Mouse (Mus musculus) retina, embryonic 14.5 days (tissue): ENCODE measurements around the gene Atrnl1.

ENCODE experiments used
- DNase-seq: peaks from one replicate; pipeline ENCODE4 v3.0.0-alpha.2; 2015; ENCODE audit warnings: low spot score

The Atrnl1 gene

DNA sequence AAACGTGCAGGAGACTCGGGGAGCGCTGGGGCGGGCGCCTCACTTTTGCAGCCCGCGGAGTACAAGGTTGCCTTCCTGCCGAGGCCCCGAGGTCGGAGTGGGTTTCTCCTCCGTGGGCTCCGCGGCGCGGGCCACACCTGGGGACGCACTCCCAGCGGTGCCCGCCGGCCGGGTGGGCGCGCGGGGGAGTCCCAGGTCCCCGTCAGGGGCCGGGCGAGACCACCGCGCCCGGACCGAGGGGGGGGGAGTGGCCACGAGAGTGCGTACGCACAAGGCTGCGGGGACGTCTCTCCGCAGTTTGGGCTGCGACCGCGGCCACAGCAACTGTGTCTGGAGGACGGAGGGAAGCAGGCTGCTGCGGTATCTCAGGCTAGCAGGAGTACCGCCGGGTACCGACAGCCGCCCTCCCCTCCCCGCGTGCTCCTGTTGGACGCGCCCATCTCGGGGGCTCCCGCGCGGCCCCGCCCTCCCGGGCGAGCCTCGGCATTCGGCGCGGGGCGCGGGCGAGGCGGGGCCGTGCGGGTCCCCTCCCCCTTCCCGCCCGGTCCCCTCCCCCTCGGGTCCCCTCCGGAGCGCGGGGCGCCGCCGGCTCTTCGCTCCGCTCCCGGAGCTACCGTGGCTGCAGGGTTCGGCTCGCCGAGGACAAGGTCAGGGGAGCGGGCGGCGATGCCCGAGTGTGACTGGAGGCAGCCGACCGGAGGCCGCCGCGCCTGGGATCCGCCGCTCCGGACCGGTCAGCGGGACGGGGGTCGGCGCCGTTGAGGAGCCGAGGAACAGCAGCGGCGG is at the start of gene Atrnl1:
Atrnl1 (plus strand) TSS at position 559 of the 786 bp plus-strand sequence.
- peak; percentile 87 for DNase-seq

DNA sequence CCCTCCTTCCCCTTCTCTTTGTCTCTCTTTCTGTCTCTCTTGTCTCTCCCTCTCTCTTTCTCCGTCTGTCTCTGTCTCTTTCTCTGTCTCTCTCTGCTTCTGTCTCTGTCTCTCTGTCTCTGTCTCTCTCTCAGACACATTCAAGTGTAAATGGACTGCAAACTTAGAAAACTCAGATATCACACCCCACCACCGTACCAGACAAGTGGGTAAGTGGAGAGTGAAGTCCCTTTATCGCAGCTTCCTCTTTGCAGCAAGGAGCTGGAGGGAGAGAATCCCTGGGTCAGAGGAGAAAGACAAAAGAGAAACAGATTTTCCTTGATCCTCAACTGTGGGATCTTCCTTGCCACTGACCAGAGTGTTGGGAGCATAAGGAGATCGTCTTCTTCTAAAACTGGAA is 49.3 kb upstream of the Atrnl1 start:
- DNase-seq: no peak

DNA sequence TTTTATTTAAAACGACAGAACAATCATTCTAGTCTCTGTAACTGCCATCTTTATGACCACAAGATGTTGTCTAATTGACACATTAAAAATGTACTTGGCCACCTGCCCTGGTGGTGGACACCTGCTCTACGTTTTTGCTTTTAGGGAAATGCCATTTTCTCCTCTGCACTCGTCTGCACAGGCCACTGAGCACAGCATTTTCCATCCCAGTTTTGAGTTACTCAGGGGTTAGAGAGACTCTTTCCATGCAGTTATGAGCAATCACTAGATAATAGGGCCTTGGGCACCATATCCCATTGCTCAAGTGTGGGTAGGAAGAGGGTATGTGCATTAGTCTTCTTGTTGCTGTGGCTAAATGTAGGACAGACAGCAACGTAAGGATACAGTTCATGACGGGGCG is 41.8 kb upstream of the Atrnl1 start:
- DNase-seq: no peak

DNA sequence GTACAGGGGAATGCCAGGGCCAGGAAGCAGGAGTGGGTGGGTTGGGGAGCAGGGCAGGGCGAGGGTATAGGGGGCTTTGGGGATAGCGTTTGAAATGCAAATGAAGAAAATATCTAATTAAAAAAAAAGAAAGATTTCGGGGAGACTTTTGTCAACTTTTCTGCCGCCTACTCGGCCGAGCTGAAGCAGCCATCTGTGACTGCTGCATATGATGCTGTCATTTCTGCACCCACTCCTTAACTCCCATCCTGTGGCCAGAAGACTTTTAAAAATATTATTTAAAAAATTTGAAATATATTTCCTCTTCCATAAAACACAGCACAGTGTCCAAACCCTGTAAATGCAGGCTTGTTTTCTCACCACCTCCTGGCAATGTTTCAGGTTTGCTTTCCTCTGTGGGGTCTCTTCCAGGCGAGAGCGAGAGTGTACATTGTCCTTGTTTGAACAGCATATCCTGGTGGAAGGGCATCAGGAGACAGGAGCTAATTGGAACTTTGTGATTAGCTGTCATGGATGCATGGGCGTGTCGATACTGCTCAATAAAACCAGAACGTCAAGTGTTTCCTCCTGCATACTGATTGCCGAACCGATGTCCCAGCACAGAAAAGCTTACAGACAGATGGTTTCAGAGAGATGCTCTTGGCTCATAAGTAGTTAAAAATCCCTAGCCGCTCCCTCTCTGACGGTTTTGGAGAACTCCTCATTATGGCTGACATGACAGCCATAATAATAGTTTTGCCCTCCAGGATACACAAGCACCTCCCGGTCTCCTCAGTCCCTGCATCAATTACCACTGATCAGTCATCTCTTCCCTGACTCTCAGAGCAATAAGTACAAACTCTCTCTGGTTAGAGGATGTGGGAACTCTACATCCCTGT is 38.2 kb upstream of the Atrnl1 start:
- DNase-seq: no peak

DNA sequence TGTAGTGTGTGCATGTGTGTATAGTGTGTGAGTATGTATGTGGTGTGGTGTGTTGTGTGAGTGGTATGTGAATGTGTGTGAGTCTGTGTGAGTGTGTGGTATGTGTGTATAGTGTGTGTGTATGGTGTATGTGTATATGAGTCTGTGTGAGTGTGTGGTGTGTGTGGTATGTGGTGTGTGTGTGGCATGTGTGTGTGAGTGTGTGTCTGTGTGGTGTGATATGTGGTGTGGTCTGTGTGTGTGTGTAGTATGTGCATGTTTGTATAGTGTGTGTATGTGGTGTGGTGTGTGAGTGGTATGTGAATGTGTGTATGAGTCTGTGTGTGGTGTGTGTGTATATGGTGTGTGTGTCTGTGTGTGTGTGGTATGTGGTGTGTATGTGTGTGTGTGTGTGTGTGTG is 37.4 kb upstream of the Atrnl1 start:
- no peak for DNase-seq

DNA sequence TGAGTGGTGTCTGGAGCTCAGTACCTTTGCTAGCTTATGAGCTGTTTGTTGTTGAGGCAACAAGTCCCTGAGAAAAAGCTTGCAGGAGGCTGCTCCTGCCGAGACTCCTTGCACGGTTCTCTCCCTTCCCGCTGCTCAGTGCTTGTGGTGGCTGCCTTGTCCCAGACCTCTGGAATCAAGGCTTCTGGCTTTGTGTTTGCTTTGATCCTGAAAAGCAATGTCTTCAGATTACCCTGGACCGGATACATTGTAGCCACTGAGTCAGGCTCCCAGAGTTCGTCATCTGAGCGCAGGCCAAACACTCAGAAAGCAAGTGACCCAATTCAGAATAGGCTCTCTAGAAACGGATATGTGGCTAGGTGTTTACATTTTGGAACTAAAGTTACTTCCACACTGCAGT is 35.8 kb upstream of the Atrnl1 start:
- no peak for DNase-seq

DNA sequence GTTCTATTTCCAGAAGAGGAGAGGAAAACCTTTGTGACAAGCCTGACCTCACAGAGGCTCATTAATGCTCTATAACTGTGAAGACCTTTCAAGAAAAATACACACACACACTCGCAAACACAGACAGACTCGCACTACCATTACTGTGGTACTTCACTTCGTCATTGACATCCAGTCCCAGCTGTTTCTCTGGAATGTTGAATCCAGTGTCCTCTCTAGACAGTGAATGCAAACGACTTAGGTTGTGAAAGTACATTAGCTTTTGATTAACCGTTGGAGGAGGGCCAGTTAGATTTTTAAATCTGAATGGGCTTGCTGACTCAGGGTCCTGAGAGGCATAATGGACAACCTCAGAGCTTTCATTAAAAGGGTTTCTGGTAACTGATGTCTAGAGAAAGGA is 34.0 kb upstream of the Atrnl1 start:
- DNase-seq: no peak

DNA sequence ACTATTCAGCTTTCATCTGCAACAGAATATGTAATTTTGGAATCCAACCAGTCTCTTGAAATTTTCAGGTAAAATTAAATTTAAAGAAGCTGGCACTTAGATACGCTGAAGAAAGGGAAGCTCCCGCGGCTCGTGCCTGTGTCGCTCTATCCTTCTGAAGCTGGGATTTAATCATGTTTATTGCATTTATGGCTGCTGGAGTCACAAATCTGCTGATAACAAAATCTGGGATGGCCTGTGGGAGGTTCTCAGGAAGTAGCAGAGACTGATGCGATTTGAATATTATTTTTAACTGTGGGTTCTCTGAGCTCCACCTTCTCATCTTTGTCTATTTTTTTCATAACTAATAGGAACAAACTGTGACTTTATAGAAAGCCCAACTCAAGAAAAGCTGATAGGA is 33.6 kb upstream of the Atrnl1 start:
- DNase-seq: no peak

DNA sequence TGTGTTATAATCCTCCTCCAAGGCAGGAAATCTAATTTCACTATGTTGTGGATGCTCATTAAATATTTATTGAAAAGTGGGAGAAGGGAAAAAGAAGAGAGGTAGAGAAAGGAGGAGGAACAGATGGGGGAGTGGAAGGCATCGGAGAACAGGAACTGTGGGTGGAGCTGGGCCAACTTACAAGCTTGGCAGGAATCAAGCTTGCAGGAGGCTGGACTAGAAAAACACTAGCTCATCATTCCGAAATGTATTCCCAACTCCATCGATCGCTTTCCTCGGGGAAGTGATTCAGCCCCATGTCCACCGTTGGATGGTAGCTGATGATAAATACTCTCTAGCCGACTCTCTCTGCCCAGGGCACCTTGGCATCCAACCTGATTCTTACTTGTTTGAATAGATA is 29.9 kb upstream of the Atrnl1 start:
- no peak for DNase-seq

DNA sequence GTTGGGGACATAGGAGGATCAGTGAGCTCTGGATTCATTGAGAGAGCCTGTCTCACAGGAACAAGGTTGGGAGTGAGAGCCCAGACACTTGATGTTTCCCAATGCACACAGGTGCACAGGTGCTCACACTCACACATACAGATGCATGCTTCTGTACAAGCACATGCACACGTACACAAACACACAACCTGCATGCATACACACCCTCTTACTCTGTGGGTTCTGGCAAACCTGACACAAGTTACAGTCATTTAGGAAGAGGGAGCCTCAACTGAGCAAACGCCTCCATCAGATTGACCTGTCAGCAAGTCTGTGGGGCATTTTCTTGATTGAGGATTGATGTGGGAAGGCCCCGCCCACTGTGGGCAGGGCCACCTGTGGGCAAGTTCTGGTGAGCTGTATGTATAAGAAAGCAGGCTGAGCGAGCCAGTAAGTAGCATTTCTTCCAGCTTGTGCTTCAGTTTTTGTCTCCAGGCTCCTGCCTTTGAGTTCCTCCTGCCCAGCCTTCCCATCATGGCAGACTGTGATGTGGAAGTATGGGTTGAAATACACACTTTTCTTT is 25.5 kb upstream of the Atrnl1 start:
- DNase-seq: no peak

DNA sequence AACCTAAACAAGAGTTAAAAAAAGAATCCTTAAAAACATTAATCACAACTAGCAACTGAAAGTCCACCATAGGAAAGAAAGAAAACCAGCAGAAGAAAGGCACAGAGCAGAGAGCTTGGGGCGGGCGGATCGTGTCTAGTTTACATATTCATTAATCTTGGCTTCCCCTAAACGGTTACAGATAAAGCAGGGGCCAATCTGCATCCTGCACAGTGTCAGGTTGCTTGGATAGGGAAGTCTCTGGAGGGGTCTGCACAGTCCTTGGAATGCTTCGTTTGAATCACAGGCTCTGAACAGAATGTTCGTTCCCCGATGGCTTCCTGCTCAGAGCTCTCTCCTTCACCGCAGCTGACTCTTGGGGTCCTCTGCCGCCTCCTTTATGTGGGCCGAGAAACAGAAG is 24.7 kb upstream of the Atrnl1 start:
- no peak for DNase-seq

DNA sequence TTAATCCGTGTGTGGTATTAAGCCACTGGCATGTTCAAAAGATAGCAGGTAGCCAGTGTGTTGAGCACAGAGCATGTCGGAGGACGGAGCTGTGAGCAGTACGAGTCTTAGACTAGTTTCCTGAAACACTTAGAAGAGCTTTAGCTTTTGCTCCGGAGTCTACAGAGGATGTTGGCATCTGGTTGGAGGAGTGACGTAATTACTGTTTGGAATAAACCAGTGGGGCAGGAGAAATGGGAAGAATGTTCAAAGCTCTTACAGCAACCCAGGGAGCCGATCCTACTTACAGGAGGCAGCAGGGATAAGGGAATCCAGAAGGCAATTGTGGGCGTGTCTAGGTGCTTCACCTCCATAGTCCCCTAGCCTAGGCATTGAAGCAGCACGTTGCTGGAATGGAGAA is 21.3 kb upstream of the Atrnl1 start:
- DNase-seq: no peak

DNA sequence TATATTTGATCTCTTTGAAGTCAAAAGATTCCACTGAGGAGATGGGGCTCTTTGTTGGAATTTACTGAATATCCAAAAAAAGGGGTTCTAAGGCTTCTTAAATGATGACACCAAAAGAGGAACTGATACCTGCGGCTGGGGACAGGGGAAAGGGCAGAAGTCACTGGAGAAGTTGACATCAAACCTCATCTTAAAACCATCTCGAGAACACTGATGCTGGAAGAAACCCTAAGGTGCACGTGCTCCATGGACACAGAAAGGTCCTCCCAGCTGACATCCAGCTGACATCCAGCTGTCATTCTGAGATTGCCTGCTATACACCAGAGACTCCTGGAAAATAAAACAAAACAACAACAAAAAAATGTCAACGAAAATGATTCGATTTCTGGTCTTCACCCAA is 19.9 kb upstream of the Atrnl1 start:
- DNase-seq: no peak

DNA sequence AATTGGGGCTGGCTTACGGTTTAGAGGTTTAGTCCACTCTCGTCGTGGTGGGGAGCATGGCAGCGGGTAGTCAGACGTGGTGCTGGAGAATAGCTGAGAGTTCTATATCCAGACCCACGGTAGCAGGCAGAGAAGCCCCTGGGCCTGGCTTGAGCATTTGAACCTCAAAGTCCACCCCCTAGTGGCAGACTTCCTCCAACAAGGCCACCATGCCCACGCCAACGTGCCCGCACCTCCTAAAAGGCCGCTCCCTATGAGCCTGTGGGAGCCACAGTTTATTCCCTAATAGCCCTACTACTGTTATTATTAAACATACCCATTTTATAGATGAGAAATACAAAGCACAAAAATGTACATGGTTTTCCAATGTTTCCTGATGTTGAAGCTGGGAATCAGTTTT is 19.2 kb upstream of the Atrnl1 start:
- no peak for DNase-seq

DNA sequence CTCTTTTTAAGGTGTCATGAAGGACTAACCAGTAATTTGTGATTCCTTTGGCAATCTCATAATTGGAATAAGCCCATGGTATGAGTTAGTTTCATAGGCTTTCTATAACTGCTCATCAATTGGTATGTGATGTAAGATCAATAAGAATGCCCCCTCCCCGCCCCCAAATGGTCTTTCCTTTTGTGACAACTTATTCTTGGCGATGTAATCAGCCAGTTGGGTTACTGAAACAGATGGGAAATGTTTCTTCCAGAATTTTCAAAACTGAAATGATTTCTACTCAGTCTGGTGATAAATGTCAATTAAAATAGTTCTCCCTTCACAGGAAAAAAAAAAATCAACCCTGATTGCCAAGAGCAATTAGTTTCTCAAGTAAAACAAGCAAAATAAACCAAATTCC is 18.5 kb upstream of the Atrnl1 start:
- DNase-seq: no peak

DNA sequence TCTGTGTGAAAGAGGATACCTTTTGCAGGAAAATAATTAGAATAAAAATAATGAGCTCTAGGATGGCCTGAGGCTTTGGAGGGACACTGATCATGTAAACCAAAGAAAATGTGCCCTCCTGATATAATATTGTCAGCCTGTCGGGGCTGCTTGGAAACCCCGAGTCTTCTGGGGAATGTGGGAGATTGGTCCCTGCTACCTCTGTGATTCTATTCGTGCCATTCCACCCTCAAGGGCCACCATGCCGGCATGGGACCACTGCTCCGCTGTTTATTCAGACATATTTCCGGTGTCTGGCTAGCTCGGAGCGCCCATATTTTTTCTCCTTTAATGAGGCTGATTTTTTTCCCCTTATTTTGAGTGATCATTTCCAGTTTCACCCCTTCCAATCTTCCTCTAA is 11.7 kb upstream of the Atrnl1 start:
- no peak for DNase-seq

DNA sequence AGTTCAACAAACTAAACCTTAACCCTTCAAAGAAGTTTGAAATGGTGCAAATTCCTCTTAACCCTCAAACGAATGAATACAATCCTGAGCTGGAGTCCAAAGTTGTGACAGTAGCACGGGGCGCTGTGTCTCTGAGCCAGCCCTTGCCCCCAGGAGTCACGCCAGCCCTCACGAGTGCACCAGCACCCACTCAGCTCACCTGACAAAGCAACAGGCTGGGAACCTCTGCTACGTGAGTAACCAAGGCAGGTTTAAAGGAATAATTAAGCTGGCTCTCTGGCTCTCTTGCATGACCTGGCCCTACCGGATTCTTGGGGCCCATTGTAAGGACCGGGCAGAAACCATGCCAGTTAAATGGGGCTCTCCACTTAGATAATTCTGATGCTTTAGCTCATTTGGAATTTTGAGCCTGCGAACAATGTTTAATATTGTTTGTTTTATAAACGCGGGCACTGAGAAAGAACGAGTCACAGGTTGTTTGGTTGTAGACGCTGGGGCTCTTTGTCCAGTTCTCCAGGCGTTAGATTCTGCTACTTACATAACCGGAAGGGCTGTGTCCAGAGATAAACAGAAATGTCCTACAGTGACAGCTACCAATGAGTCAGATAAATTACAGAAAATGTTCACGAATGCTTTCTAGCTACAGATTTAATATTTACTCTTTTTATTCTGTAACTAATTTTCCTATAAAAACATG is 10.5 kb upstream of the Atrnl1 start:
- no peak for DNase-seq

DNA sequence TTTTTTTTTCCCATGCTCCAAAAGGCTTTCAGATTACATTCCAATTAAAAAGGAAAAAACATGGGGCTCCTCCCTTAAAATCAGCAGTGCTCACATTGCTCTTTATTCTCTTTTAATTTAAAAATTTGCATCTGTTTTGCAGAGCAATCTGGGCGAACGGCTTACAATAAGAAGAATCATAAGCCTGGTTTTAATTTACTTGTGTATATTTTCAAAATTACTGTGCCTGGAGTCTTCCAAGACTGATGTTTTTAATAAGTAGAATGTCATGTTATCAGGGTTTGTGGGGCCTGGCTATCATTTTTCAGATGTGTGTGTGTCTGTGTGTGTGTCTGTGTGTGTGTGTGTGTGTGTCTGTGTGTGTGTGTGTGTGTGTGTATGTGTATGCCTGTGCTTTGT is 9.9 kb upstream of the Atrnl1 start:
- no peak for DNase-seq

DNA sequence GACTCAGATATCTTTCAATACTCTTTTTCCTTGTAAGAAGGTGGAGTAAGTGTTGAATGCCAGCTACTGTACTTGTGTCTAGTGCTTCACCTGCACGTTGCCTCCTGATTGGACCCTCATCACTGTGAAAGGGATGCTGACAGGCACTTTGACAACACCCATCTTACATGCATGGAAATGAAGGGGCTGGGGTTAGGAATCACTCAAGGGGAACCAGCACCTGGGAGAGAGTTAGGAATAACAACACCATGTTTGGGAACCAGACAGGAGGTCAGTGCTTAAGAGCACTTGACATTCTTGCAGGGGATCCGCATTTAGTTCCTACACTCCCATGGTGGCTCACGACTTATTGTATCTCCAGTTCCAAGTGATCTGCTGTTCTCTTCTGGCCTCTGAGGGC is 7.2 kb upstream of the Atrnl1 start:
- DNase-seq: no peak

DNA sequence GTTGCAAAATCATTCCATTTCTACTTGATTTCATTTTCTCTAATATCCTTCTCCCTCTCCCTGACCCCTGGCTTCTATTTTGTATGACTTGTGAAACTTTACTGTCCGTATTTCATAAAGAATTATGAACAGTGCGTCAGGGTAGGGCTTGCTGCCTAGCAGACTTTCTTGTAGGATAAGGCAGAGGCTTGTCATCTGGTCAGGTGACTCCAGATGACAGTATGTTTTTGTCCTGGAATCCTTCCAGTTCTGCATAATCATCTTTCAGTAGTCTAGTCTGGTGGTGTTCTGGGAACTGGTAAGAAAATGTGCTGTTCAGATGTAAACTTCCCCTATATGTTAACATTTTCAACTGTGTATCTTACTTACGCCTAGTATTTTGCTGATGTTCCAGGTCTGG is 4.9 kb upstream of the Atrnl1 start:
- no peak for DNase-seq

DNA sequence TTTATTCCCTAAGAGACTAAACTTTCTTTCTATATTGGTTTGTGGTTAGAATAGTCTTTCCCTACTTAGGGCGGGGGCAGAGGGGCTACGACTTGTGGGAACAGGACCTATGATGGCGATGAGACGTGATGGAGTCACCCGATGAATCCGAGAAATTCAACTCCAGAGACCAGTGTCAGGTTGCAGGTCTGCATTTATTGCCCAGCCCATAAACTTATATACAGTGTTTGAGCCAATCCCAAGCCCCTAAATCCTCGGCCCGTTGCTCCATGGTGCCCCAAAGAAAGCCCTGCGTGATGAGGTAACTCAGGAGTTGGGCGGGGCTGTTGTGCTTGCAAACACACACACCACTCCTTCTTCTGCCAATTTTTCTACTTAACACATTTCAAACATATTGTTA is 4.5 kb upstream of the Atrnl1 start:
- DNase-seq: no peak

DNA sequence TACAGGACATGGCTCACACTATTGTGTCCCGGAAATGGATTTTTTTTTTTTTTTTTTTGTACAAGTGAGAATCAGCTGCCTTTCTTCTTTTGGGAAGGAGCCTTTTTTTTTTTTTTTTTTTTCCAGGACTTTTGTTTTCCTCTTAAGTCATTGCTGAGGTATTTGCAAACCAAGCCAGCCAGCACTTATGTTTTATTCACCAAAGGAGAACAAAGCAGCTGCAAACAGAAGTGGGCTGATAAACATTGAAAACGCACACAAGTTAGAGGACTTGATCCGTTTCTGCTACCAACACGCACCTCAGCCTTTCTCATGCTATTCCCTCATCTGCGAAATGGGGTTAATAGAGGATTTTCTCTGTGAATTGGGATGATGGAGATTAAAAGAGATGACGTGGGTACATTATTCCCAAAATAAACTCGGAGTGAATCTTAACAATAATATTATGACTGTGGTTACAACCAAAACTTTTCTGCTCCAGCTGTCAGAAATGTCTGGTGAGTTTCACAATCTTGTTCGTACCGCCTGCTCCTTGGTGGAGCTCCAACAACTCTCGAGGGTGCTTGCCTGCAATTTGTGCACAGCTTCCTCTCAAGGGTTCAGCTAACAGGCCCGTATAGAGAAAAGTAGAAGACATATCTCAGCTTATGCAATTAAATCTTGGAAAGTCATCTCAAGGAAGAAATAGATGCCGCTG is 1.3 kb upstream of the Atrnl1 start:
- peak; percentile 31 for DNase-seq
